Mouse (Mus musculus) monocyte, adult 5-6 weeks (primary cell): ENCODE data around the gene Gm30191. TPM values are rescaled to one million over a fixed set of nuclear protein-coding genes. Genes with fewer than 3 reads are reported as not detected.
A peak's percentile ranks its signal among the peaks of the same experiment; 100 is the strongest.
"Not testable (repeated sequence)": the region's sequence is repeated elsewhere in the genome, so short reads cannot be mapped to it uniquely, and the experiment has no call there.

Experiments
- ATAC-seq: fragments of 153-309, 156-312 bp; replicated peaks from 2 replicates; pipeline ENCODE4 v1.8.0; 2017; ENCODE audit warnings: mild to moderate bottlenecking; ENCODE audit not compliant: low TSS enrichment, insufficient number of reproducible peaks, severe bottlenecking, poor library complexity, low FRiP score
- total RNA-seq: library from RNA; stranded (forward); fragments of 200-1000, 200-491, 200-594 nt; gene quantifications from 3 replicates; pipeline ENCODE4 v1.2.3, GENCODE M21; 2017

The Gm30191 gene
- total RNA-seq, 1 experiment from 2014 or later: not detected

GRCm38 (mm10) chr4:134273417-134274345 is 26.9 kb downstream of the Gm30191 start:
- peak; percentile 66 for ATAC-seq

GRCm38 (mm10) chr4:134284942-134285341 is 38.2 kb downstream of the Gm30191 start:
- ATAC-seq: no peak

- ATAC-seq: no peak
These were observed 39.8 kb downstream of the Gm30191 start for GRCm38 (mm10) chr4:134286226-134287167.

- ATAC-seq: peak; percentile 61
These were observed 40.4 kb downstream of the Gm30191 start for GRCm38 (mm10) chr4:134287168-134287564.

GRCm38 (mm10) chr4:134287575-134288025 is 40.9 kb downstream of the Gm30191 start, which contains the start of gene Pdik1l:
Gene Pdik1l, minus strand, starts transcription at chr4:134287895.
- ATAC-seq: peak; percentile 71

GRCm38 (mm10) chr4:134288397-134289256 is 41.9 kb downstream of the Gm30191 start:
- no peak for ATAC-seq

- peak; percentile 68 for ATAC-seq
These were observed 45.3 kb downstream of the Gm30191 start for GRCm38 (mm10) chr4:134292067-134292466.

- no peak for ATAC-seq
These were observed 46.4 kb downstream of the Gm30191 start for GRCm38 (mm10) chr4:134293061-134293691.

GRCm38 (mm10) chr4:134293692-134294163 is 47.0 kb downstream of the Gm30191 start:
- no peak for ATAC-seq

GRCm38 (mm10) chr4:134296096-134296495 is 49.4 kb downstream of the Gm30191 start:
- not testable (repeated sequence) for ATAC-seq

GRCm38 (mm10) chr4:134296523-134296922 is 49.8 kb downstream of the Gm30191 start:
- ATAC-seq: no peak

- ATAC-seq: no peak
These were observed 50.6 kb downstream of the Gm30191 start for GRCm38 (mm10) chr4:134297369-134297768.

- ATAC-seq: no peak
These were observed 52.1 kb downstream of the Gm30191 start for GRCm38 (mm10) chr4:134298626-134299497.

GRCm38 (mm10) chr4:134299498-134299810 is 52.7 kb downstream of the Gm30191 start:
- ATAC-seq: no peak
